In the genomic region with DNA sequence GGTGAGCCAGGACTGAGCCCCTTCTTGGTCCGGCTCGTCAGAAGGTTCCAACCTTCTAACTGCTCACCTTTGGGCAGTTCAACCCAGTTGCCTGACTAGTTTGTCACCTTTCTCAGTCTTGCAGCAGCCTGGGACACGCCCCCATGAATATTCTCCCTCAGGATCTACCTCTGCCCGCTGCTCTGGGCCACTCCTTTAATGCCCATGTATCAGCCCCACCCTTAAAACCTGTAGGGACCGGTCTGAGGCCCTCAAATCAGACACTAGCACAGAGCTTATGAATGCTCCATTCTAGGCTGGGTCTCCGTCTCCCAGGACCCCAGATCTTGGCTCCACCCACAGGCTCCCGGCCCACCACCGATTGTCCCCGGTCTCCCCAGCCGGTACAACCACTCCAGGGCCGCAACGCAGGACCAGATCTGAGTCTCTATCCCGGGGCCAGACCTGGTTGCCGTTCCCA, we compare ENCODE assay signal across 9 mouse cellular contexts. TPM values are rescaled to one million over a fixed set of nuclear protein-coding genes. Genes with fewer than 3 reads are reported as not detected.
A peak's percentile ranks its signal among the peaks of the same experiment; 100 is the strongest.
DNase-seq lines count a peak whose midpoint lies in the region; ATAC-seq and TF ChIP-seq lines count a peak whose summit lies in the region.
"Had no signal": no experiment of that assay in that cellular context is flagged by ENCODE, and none has a peak within 500 bp of the region (broad histone marks: within the 10 kb centered on the region; RNA-seq: fewer than 3 reads in every experiment).

No protein-coding gene starts in this region.

- peak; percentile 0; the same call in 1 of the 2 replicates for ATAC-seq in granulocyte monocyte progenitor cell, adult 5-6 weeks (replicated peaks; ENCODE audit: poor library complexity, severe bottlenecking)
- peak; percentile 53 for ATAC-seq in liver, embryonic 13.5 days (ENCODE audit: low read depth)
- ATAC-seq in stomach, embryonic 16.5 days (ENCODE audit: insufficient read depth, low FRiP score), result peak; percentile 71

- H3K9me3 ChIP-seq in liver, embryonic 13.5 days (replicated peaks), result no peaks in the 10 kb centered on the region
- H3K9me3 ChIP-seq in stomach, embryonic 16.5 days (replicated peaks; ENCODE audit: control insufficient read depth, low read length), result no peaks in the 10 kb centered on the region

- H3K27ac ChIP-seq in cerebellum, adult 2 months (ENCODE audit: insufficient read depth, low read length), result peak overlapping the region; percentile 37
- H3K27ac ChIP-seq in liver, embryonic 13.5 days, result peak overlapping the region; percentile 79
- peak overlapping the region; percentile 96 for H3K27ac ChIP-seq in stomach, embryonic 16.5 days (ENCODE audit: low read length)

- H3K4me3 ChIP-seq in cerebellum, adult 2 months (replicated peaks; ENCODE audit: insufficient read depth, low read depth, low read length), result peak overlapping the region; percentile 93
- H3K4me3 ChIP-seq in liver, embryonic 13.5 days (replicated peaks), result peak overlapping the region; percentile 81
- peak overlapping the region; percentile 89 for H3K4me3 ChIP-seq in stomach, embryonic 16.5 days (replicated peaks; ENCODE audit: low read length)

- peaks cover 21% of the 10 kb centered on the region for H3K4me1 ChIP-seq in cerebellum, adult 2 months (ENCODE audit: control insufficient read depth, insufficient read depth, low read length)
- H3K4me1 ChIP-seq in liver, embryonic 13.5 days (replicated peaks), result peaks cover 63% of the 10 kb centered on the region
- peaks cover 34% of the 10 kb centered on the region for H3K4me1 ChIP-seq in stomach, embryonic 16.5 days (ENCODE audit: control insufficient read depth, insufficient read depth, low read length)

- H3K36me3 ChIP-seq in liver, embryonic 13.5 days, result peaks cover 52% of the 10 kb centered on the region
- peaks cover 13% of the 10 kb centered on the region; the same call in 1 of the 2 replicates for H3K36me3 ChIP-seq in stomach, embryonic 16.5 days (ENCODE audit: control insufficient read depth, insufficient read depth, low read length)

- H3K9ac ChIP-seq in liver, embryonic 13.5 days, result peak overlapping the region; percentile 78
- H3K9ac ChIP-seq in stomach, embryonic 16.5 days (ENCODE audit: low read length), result peak overlapping the region; percentile 82

- peak in 1 of 2 experiments; percentile 28 for DNase-seq in cerebellum, adult 2 months
- no peak for DNase-seq in cerebellum, adult 9-11 months
- DNase-seq in NIH3T3 (ENCODE audit: low read depth), result peak; percentile 42
- DNase-seq in liver, embryonic 13.5 days, result no peak
- no peak for DNase-seq in layer of hippocampus, postnatal 25 days (ENCODE audit: extremely low spot score in 1 of 2, low spot score in 1 of 2)
- no peak for DNase-seq in retina, embryonic 14.5 days (ENCODE audit: low spot score)

- no peak for TF ChIP-seq CTCF in cerebellum, adult 2 months (IDR thresholded peaks at IDR 0.05; ENCODE audit: borderline replicate concordance, insufficient read depth, low read depth, low read length)

- H3K27me3 ChIP-seq in cerebellum, adult 2 months (ENCODE audit: control insufficient read depth, insufficient read depth, low read length), result no peaks in the 10 kb centered on the region
- no peaks in the 10 kb centered on the region for H3K27me3 ChIP-seq in liver, embryonic 13.5 days
- H3K27me3 ChIP-seq in stomach, embryonic 16.5 days (ENCODE audit: control insufficient read depth, insufficient read depth, low read length), result no peaks in the 10 kb centered on the region

- WGBS in cerebellum, adult 2 months, result 6% methylated on average over 14 of the region's 14 CpGs
- WGBS in liver, embryonic 13.5 days (ENCODE audit: insufficient replicate concordance), result 12% methylated on average over 14 of the region's 14 CpGs
- 7% methylated on average over 14 of the region's 14 CpGs for WGBS in stomach, embryonic 16.5 days

- H3K4me2 ChIP-seq in liver, embryonic 13.5 days, result peak overlapping the region; percentile 96
- H3K4me2 ChIP-seq in stomach, embryonic 16.5 days (ENCODE audit: low read depth, low read length), result peak overlapping the region; percentile 67

- TF ChIP-seq POLR2A in cerebellum, adult 2 months (IDR thresholded peaks at IDR 0.05; ENCODE audit: borderline replicate concordance, insufficient read depth, low read length), result no peak

RNA-seq across cellular contexts. Expression of a gene that starts 0.6 kb away (rescaled TPM):
- polyA plus RNA-seq in cerebellum, adult 2 months (2012; rRNA removed), result 350 and 359 TPM in 2 replicates
- total RNA-seq in granulocyte monocyte progenitor cell, adult 5-6 weeks (2014; fragmentation: Nextera tagmentation), result 2,165 and 2,847 TPM in 2 replicates
- total RNA-seq in granulocyte monocyte progenitor cell, adult 5-6 weeks (2017), result 1,831 and 2,021 TPM in 2 replicates
- polyA plus RNA-seq in liver, embryonic 13.5 days (2015; fragmentation: Nextera tagmentation; extraction: Ambion mirVana), result 761 and 840 TPM in 2 replicates
- 915 and 1,024 TPM in 2 replicates for polyA plus RNA-seq in stomach, embryonic 16.5 days (2015; fragmentation: Nextera tagmentation; extraction: Ambion mirVana)
- 100 to 1,000 TPM; 342 to 393 TPM for total RNA-seq in layer of hippocampus, postnatal 25 days (2021)

RNA-seq across cellular contexts. Expression of a gene that starts 3.1 kb away (rescaled TPM):
- polyA plus RNA-seq in cerebellum, adult 2 months (2012; rRNA removed), result 27.7 and 29.3 TPM in 2 replicates
- total RNA-seq in granulocyte monocyte progenitor cell, adult 5-6 weeks (2014; fragmentation: Nextera tagmentation), result 14.9 and 26.4 TPM in 2 replicates
- total RNA-seq in granulocyte monocyte progenitor cell, adult 5-6 weeks (2017), result 10.0 and 10.6 TPM in 2 replicates
- 11.4 and 11.7 TPM in 2 replicates for polyA plus RNA-seq in liver, embryonic 13.5 days (2015; fragmentation: Nextera tagmentation; extraction: Ambion mirVana)
- polyA plus RNA-seq in stomach, embryonic 16.5 days (2015; fragmentation: Nextera tagmentation; extraction: Ambion mirVana), result 38.9 and 45.9 TPM in 2 replicates
- 10 to 100 TPM; 33.7 to 34.7 TPM for total RNA-seq in layer of hippocampus, postnatal 25 days (2021)

RNA-seq across cellular contexts. Expression of a gene that starts 6.4 kb away (rescaled TPM):
- polyA plus RNA-seq in cerebellum, adult 2 months (2012; rRNA removed), result 0.25 and 0.31 TPM in 2 replicates
- total RNA-seq in granulocyte monocyte progenitor cell, adult 5-6 weeks (2014; fragmentation: Nextera tagmentation), result 0.34 and 0.90 TPM in 2 replicates
- total RNA-seq in granulocyte monocyte progenitor cell, adult 5-6 weeks (2017), result 0.39 and 0.77 TPM in 2 replicates
- polyA plus RNA-seq in liver, embryonic 13.5 days (2015; fragmentation: Nextera tagmentation; extraction: Ambion mirVana), result 0.37 and 0.47 TPM in 2 replicates
- 16.0 and 24.7 TPM in 2 replicates for polyA plus RNA-seq in stomach, embryonic 16.5 days (2015; fragmentation: Nextera tagmentation; extraction: Ambion mirVana)
- total RNA-seq in layer of hippocampus, postnatal 25 days (2021), result under 1 TPM; 0.12 to 0.21 TPM

RNA-seq across cellular contexts. Expression of a gene that starts 9.8 kb away (rescaled TPM):
- 222 and 239 TPM in 2 replicates for polyA plus RNA-seq in cerebellum, adult 2 months (2012; rRNA removed)
- 1.7 and 3.1 TPM in 2 replicates for total RNA-seq in granulocyte monocyte progenitor cell, adult 5-6 weeks (2014; fragmentation: Nextera tagmentation)
- total RNA-seq in granulocyte monocyte progenitor cell, adult 5-6 weeks (2017), result 4.0 and 6.3 TPM in 2 replicates
- 0.43 and 0.64 TPM in 2 replicates for polyA plus RNA-seq in liver, embryonic 13.5 days (2015; fragmentation: Nextera tagmentation; extraction: Ambion mirVana)
- polyA plus RNA-seq in stomach, embryonic 16.5 days (2015; fragmentation: Nextera tagmentation; extraction: Ambion mirVana), result 2.7 and 2.9 TPM in 2 replicates
- total RNA-seq in layer of hippocampus, postnatal 25 days (2021), result 10 to 100 TPM; 65.3 to 80.4 TPM

RNA-seq across cellular contexts. Expression of a gene that starts 11.0 kb away (rescaled TPM):
- not detected in 2 replicates for polyA plus RNA-seq in cerebellum, adult 2 months (2012; rRNA removed)
- total RNA-seq in granulocyte monocyte progenitor cell, adult 5-6 weeks (2014; fragmentation: Nextera tagmentation), result not detected in 2 replicates
- total RNA-seq in granulocyte monocyte progenitor cell, adult 5-6 weeks (2017), result not detected in 2 replicates
- polyA plus RNA-seq in liver, embryonic 13.5 days (2015; fragmentation: Nextera tagmentation; extraction: Ambion mirVana), result not detected in 2 replicates
- polyA plus RNA-seq in stomach, embryonic 16.5 days (2015; fragmentation: Nextera tagmentation; extraction: Ambion mirVana), result 0.79 and 2.2 TPM in 2 replicates
- not detected for total RNA-seq in layer of hippocampus, postnatal 25 days (2021)
- polyA plus RNA-seq: large intestine, adult 2 months had no signal

Comparison
In these comparisons a context has a peak if more than half of its experiments do, and no peak if none do; other contexts are left out.
1. H3K27ac ChIP-seq: peak in every context shown above with its lines; median percentile 96 in stomach, embryonic 16.5 days; 79 in liver, embryonic 13.5 days; 37 in cerebellum, adult 2 months.
2. ATAC-seq: peak in every context shown above with its lines; median percentile 71 in stomach, embryonic 16.5 days; 53 in liver, embryonic 13.5 days; 0 in granulocyte monocyte progenitor cell, adult 5-6 weeks.
3. RNA of a gene that starts 6.4 kb away (polyA plus RNA-seq): 16.0 to 24.7 TPM in stomach, embryonic 16.5 days; 0.37 to 0.47 TPM in liver, embryonic 13.5 days and 0.25 to 0.31 TPM in cerebellum, adult 2 months; every median in the first group is over 10 times any median in the second.
4. Peak in every context shown above with its lines, with median percentiles within 50 percentile points of each other: H3K4me3 ChIP-seq.